Mouse (Mus musculus) embryonic stem cell, embryonic (primary cell): Measurements from ENCODE around the gene Cdkn1c.

Experiments
- CTCF ChIA-PET, 4 experiments: fragments of 300-600 bp in 2 of 4; fragments of 350-600 bp in 2 of 4; sonication (Branson Sonifier 250); formaldehyde crosslinking; loops; one replicate each; lab custom pipeline; 2022; ENCODE audit warnings: inconsistent platforms in 2 of 4; lab: Charles Lee
- POLR2A ChIA-PET, 4 experiments: fragments of 300-600 bp in 2 of 4; fragments of 350-600 bp in 2 of 4; sonication (Branson Sonifier 250); formaldehyde crosslinking; loops; one replicate each; lab custom pipeline; 2022; ENCODE audit warnings: antibody characterized with exemption in 4 of 4, inconsistent platforms in 1 of 4; lab: Charles Lee

Gene Cdkn1c

DNA sequence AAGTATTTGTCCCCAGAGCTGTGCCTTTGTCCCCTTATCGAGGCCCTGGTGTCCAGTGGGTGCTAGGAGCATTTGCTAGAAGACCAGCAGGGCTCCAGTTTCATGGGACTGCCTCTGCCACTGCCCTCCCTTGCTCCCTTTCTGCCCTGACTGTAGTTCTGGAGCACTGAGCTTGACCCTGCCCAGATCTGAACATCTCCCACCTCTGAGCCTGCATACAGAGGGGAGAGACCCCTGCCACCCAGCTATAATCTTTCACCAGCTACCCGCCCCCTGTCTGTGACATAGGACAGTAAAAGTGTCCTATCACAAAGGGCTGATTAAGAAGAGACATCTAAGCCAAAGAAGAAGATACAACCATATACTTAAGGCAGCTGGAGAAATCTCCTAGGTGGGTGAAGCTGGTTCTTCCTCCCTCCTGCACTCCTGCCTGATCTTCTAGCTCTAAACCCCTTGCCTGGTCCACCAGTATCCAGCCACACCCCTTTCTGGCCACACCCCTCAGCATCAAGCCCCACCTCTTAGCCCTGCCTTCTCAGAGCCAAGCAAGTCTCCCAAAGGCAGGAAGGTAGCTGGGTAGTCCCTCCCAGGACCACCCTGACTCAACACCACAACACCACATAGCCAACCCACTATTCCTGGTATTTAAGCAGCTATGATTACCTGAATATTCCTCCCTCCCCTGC, 31.9 kb downstream of the Cdkn1c start:
- CTCF ChIA-PET: interaction anchor here in 2 of 4 experiments (0.6 kb wide), 2 partner anchors 274 to 376 kb away, joined by 3 read pairs; no protein-coding TSS in a partner anchor
- POLR2A ChIA-PET: no interaction called here

DNA sequence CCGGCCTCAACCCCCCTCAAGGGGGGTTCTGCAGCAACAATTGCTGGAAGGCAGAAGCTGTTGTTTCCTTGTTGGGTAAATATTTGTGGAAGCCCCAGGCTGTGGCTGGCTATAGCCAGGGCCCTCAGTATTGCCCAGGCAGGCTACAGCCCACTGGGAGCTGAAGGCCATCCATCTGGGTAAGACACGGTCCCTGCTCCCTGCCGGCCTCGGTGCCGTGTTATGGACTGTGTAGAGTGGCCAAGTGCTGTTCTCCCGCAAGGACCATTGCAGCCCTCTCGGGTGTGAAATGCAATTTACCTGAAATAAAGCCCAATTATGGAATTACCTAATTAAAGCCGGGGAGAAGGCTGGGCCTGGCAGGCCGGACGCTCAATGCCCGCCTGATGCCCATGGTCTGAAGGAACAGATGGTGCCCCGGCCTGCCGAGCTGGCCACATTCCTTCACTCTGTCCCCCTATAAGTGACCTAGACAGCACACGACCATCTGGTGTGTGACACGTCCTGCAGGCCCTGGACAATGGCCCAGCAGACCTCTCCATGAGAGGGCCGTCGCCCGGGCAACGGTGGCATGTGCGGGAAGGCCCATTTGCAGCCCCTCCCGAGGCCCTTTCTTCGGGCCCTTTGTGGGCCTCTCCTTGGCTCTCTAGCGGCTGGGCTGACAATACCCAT, 32.6 kb downstream of the Cdkn1c start:
- POLR2A ChIA-PET: no interaction called here
- CTCF ChIA-PET: interaction anchor here in 1 of 4 experiments (0.5 kb wide), 1 partner anchor 22 kb away, joined by 3 read pairs; no protein-coding TSS in a partner anchor

DNA sequence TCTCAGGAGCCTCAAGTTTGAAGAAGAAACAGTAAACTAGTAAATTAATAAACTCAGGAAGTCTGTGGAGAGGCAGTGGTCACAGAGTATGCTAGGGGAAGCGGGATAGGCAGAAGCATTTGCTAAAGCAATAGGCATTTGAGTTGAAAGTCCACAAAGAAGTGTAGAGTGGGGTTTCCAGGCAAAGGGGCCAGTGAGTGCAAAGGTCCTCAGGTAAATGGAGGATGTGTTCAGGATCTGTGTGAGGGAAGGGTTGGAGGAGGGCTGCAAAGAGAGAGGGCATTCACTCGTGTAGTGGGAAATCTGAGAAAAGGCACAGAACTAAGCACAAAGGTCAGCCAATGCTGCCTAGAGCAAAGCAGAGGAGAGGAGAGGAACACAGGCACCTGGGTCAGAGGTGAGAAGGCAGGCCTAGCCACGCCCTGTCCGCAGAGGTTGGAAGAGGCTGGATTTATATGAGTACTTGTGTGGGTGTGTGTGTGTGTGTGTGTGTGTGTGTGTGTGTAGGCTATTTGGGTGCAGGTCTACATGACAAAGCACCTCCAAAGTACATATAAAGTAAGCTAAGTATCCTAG, 41.2 kb downstream of the Cdkn1c start:
- POLR2A ChIA-PET: no interaction called here

DNA sequence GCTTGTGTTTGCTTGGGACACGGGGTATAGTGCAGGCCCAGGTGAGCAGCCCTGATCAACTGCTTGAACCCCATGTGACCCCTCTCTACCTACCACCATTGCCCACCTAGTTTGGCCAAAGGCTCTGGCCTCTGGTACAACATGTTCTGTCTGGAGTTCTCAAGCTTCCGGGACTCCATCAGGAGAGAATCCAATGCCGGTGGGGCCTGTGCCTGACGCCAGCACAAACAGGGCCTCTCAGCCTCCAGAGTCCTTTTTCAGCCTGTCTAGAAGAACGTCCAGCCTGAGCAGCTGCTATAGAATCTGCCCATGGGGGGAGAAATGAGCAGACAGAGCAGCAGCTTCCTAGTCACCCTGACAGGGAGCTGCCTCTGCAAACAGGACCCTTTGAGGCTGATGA, 43.0 kb downstream of the Cdkn1c start:
- ChIA-PET POLR2A (interaction anchor here in 1 of 4 experiments (0.5 kb wide), 1 partner anchor 523 kb away, joined by 3 read pairs; no protein-coding TSS in a partner anchor), CTCF (interaction anchor here in 1 of 4 experiments (1.1 kb wide), 1 partner anchor 264 kb away, joined by 3 read pairs; no protein-coding TSS in a partner anchor)

More for the DNA sequence above, 41.2 kb downstream of the Cdkn1c start:
- CTCF ChIA-PET: no interaction called here

DNA sequence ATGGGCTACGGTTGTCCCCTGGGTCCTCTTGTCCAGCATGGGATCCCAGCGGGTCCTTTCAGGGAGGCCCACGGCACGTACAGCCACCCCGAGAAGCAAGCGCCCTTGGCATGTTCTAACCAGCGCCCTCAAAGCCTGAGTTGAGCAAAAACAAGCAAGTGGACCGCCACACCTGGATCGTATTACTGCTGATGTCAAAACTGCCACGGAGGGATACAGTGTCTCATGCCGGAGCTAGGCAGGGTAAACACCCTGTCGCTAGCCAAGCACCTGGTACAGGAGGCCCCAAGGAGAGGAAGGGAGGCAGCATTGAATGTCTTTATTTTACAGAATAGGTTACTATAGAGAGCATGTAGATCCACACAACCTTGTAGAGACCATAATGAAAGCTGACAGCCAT, 44.4 kb downstream of the Cdkn1c start:
- ChIA-PET POLR2A (interaction anchor here in 1 of 4 experiments (1.1 kb wide), 1 partner anchor 9 kb away, joined by 3 read pairs; no protein-coding TSS in a partner anchor), CTCF (interaction anchor here in 1 of 4 experiments (1.5 kb wide), 1 partner anchor 50 kb away, joined by 3 read pairs; no protein-coding TSS in a partner anchor)

DNA sequence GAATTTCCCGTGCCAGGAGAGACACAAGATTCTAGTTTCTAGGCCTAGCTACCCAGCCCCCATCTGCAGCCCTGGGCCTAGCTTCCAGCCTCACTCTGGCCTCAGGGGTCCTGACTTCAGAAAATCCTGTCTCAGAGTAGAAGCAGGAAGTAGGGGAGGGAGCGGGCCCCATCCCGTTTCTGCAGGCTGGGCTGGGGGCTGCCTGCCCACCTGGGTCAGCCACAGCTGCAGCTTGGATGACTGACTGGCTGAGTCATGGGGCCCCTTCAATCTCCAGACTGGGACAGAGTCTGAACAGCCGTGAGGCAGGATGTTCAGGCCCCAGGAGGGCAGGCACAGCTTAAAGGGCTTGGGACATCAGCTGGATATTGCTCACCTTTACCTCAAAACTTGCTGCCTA, 45.8 kb downstream of the Cdkn1c start:
- ChIA-PET CTCF (interaction anchor here in 1 of 4 experiments (0.6 to 1.5 kb wide), 2 partner anchors 51 to 1078 kb away, joined by 3 read pairs; no protein-coding TSS in a partner anchor), POLR2A (no interaction called here)

DNA sequence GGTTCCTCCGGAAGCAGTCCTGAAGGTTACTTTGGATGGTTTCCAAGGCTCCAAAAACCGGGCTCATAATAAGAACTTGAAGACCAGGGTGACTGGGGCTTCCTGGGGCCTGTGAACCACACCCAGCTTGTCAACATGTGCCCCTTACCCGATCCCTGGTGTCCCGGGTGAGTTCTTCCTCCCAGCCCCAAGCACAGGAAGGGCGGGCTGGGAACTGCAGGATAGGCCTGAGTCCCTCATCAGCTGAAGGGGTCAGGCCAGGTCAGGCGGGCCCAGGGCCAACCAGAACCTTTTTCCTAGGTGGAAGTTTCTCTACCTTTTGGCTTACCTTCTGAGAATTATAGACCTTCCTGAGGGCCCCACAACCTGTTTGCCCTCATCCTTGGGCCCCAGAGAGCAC, 48.2 kb downstream of the Cdkn1c start:
- POLR2A ChIA-PET: no interaction called here
- CTCF ChIA-PET: no interaction called here

DNA sequence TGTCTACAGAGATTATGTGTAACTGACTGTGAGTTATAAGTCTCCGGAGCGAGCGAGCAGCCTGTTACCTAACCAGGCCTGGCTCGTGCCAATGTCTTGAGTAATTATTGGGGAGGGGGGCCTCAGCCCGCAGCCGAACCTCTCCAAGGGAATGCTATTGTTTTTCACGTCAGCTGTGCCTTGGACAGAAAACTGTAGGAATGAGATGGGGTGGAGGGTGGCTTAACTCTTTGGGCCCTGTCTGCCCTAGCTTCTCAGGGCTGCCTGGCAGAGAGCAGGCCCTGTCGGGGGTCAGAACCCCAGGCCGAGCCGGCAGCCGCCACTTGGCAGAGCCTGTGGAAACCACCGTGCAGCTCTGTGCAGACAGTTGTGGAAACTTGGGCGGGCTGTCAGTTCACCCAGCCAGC, 52.2 kb downstream of the Cdkn1c start:
- ChIA-PET CTCF (interaction anchor here in 1 of 4 experiments (1.1 kb wide), 1 partner anchor 58 kb away, joined by 3 read pairs; no protein-coding TSS in a partner anchor), POLR2A (interaction anchor here in 1 of 4 experiments (1.4 kb wide), 1 partner anchor 51 kb away, joined by 3 read pairs; no protein-coding TSS in a partner anchor)
